Mouse (Mus musculus): ENCODE results near the gene Dnajb2. TPM values are rescaled to one million over a fixed set of nuclear protein-coding genes. Genes with fewer than 3 reads are reported as not detected.

Gene Dnajb2
- polyA plus RNA-seq, 1 experiment: 23.8 TPM

DNA sequence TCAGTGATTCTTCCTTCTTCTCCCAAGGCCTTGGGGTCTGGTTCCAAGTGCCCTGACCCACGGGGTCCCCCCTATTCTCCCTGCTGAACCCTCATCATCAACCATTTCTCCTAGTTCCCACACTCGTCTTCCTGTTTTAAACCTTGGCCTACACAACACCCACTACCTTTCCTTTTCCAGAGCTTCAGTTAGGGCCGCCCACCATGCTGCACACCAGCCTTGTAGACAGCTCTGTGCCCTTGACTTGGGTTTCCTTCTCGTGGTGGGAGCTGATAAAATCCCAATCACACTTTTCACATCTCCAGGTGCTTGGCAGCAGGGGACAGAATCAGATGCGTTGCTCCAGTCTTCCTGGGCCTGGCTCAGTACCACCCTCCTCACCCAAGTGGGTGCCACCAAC is 58.1 kb downstream of the Dnajb2 start:
- TF ChIP-seq EP300 (IDR thresholded peaks at IDR 0.05; ENCODE audit: insufficient read depth, low read depth, low read length) (no peak), CTCF (IDR thresholded peaks at IDR 0.05; ENCODE audit: low read depth, low read length) (no peak), POLR2A (IDR thresholded peaks at IDR 0.05; ENCODE audit: insufficient read depth, low read length) (no peak)
- Histone ChIP-seq H3K4me3 (ENCODE audit: low read depth, low read length) (no peak overlapping the region), H3K4me1 (ENCODE audit: control insufficient read depth, insufficient read depth, low read length) (no peaks in the 10 kb centered on the region), H3K36me3 (ENCODE audit: control insufficient read depth, insufficient read depth, low read length, poor library complexity, severe bottlenecking) (no peaks in the 10 kb centered on the region), H3K9me3 (replicated peaks; ENCODE audit: control insufficient read depth, insufficient read depth, low read length, poor library complexity, severe bottlenecking) (no peaks in the 10 kb centered on the region), H3K27ac (ENCODE audit: insufficient read depth, low read length) (no peak overlapping the region), H3K9ac (ENCODE audit: low read depth, poor library complexity, severe bottlenecking) (no peak overlapping the region), H3K27me3 (ENCODE audit: control insufficient read depth, insufficient read depth, low read length, poor library complexity, severe bottlenecking) (no peaks in the 10 kb centered on the region)

Other genes starting within 250 kb of the Dnajb2 start
- 3.7 and 5.1 TPM in 2 replicates for gene Nhej1, start 111.2 kb upstream of the Dnajb2 start, polyA plus RNA-seq (2011; ENCODE audit: insufficient read depth, insufficient read length, low read depth, missing spikeins)
- gene Slc23a3, start 102.5 kb upstream of the Dnajb2 start, polyA plus RNA-seq (2011; ENCODE audit: insufficient read depth, insufficient read length, low read depth, missing spikeins): not detected in 2 replicates
- gene Cnppd1, start 93.7 kb upstream of the Dnajb2 start, polyA plus RNA-seq (2011; ENCODE audit: insufficient read depth, insufficient read length, low read depth, missing spikeins): 20.0 and 23.9 TPM in 2 replicates
- gene Retreg2, start 93.6 kb upstream of the Dnajb2 start, polyA plus RNA-seq (2011; ENCODE audit: insufficient read depth, insufficient read length, low read depth, missing spikeins): 21.9 and 22.7 TPM in 2 replicates
- 10.9 and 13.0 TPM in 2 replicates for gene Zfand2b, start 67.8 kb upstream of the Dnajb2 start, polyA plus RNA-seq (2011; ENCODE audit: insufficient read depth, insufficient read length, low read depth, missing spikeins)
- 8.8 and 10.8 TPM in 2 replicates for gene Abcb6, start 56.0 kb upstream of the Dnajb2 start, polyA plus RNA-seq (2011; ENCODE audit: insufficient read depth, insufficient read length, low read depth, missing spikeins)
- 17.0 and 17.4 TPM in 2 replicates for gene Ankzf1, start 44.3 kb upstream of the Dnajb2 start, polyA plus RNA-seq (2011; ENCODE audit: insufficient read depth, insufficient read length, low read depth, missing spikeins)
- 10.3 and 10.6 TPM in 2 replicates for gene Atg9a, start 44.2 kb upstream of the Dnajb2 start, polyA plus RNA-seq (2011; ENCODE audit: insufficient read depth, insufficient read length, low read depth, missing spikeins)
- 5.1 and 10.6 TPM in 2 replicates for gene Glb1l, start 25.6 kb upstream of the Dnajb2 start, polyA plus RNA-seq (2011; ENCODE audit: insufficient read depth, insufficient read length, low read depth, missing spikeins)
- gene Stk16, start 25.6 kb upstream of the Dnajb2 start, polyA plus RNA-seq (2011; ENCODE audit: insufficient read depth, insufficient read length, low read depth, missing spikeins): 27.8 and 37.4 TPM in 2 replicates
- gene Tuba4a, start 16.5 kb upstream of the Dnajb2 start, polyA plus RNA-seq (2011; ENCODE audit: insufficient read depth, insufficient read length, low read depth, missing spikeins): 97.4 and 113 TPM in 2 replicates
- not detected in 2 replicates for gene A630095N17Rik, start 4.3 kb upstream of the Dnajb2 start, polyA plus RNA-seq (2011; ENCODE audit: insufficient read depth, insufficient read length, low read depth, missing spikeins)
- 9.1 and 10.1 TPM in 2 replicates for gene Ptprn, start 28.1 kb downstream of the Dnajb2 start, polyA plus RNA-seq (2011; ENCODE audit: insufficient read depth, insufficient read length, low read depth, missing spikeins)
- gene Resp18, start 42.0 kb downstream of the Dnajb2 start, polyA plus RNA-seq (2011; ENCODE audit: insufficient read depth, insufficient read length, low read depth, missing spikeins): not detected in 2 replicates
- 104 and 105 TPM in 2 replicates for gene Dnpep, start 81.6 kb downstream of the Dnajb2 start, polyA plus RNA-seq (2011; ENCODE audit: insufficient read depth, insufficient read length, low read depth, missing spikeins)
- gene Des, start 123.9 kb downstream of the Dnajb2 start, polyA plus RNA-seq (2011; ENCODE audit: insufficient read depth, insufficient read length, low read depth, missing spikeins): 18.2 and 23.3 TPM in 2 replicates
- gene Speg, start 138.9 kb downstream of the Dnajb2 start, polyA plus RNA-seq (2011; ENCODE audit: insufficient read depth, insufficient read length, low read depth, missing spikeins): 18.0 and 19.8 TPM in 2 replicates
- gene Gmppa, start 199.5 kb downstream of the Dnajb2 start, polyA plus RNA-seq (2011; ENCODE audit: insufficient read depth, insufficient read length, low read depth, missing spikeins): 35.2 and 36.5 TPM in 2 replicates
- gene Asic4, start 214.0 kb downstream of the Dnajb2 start, polyA plus RNA-seq (2011; ENCODE audit: insufficient read depth, insufficient read length, low read depth, missing spikeins): not detected in 2 replicates
- 13.3 and 15.1 TPM in 2 replicates for gene Chpf, start 242.9 kb downstream of the Dnajb2 start, polyA plus RNA-seq (2011; ENCODE audit: insufficient read depth, insufficient read length, low read depth, missing spikeins)
- gene Tmem198, start 243.1 kb downstream of the Dnajb2 start, polyA plus RNA-seq (2011; ENCODE audit: insufficient read depth, insufficient read length, low read depth, missing spikeins): 0.27 and 0.53 TPM in 2 replicates